Mouse (Mus musculus): Measurements from ENCODE around the gene Zfp362. TPM values are rescaled to one million over a fixed set of nuclear protein-coding genes. Genes with fewer than 3 reads are reported as not detected.
A peak's percentile ranks its signal among the peaks of the same experiment; 100 is the strongest.

The Zfp362 gene
- polyA plus RNA-seq, 1 experiment from 2014 or later, result 51.3 TPM

DNA sequence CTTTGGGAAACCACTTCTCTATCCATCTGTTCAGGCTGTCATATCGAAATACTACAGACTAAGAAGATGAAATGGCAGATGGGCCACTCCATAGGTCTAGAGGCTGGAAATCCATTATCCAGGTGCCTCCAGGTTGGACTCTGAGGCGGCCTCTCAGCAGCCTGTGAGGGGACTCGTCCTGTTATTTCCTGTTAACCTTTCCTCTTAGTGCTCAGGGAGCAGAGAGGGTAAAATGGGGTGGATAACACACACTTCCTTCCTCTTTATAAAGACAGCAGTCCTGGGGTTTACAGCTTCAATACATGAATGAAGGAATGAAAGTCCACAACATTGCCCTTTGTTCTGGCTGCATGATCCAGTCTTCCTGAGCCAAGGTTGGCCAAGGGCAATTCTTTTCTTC lies 18.3 kb upstream of the Zfp362 start:
- no peak for ATAC-seq (ENCODE audit: low FRiP score, low read depth)
- H3K27ac ChIP-seq, result no peak overlapping the region
- 61% methylated on average over 3 of the region's 3 CpGs for WGBS
- no peaks in the 10 kb centered on the region for H3K36me3 ChIP-seq
- H3K9me3 ChIP-seq, result no peaks in the 10 kb centered on the region
- no peaks in the 10 kb centered on the region for H3K4me1 ChIP-seq
- no peak overlapping the region for H3K9ac ChIP-seq
- H3K27me3 ChIP-seq (replicated peaks), result no peaks in the 10 kb centered on the region
- no peak overlapping the region for H3K4me3 ChIP-seq
- no peak overlapping the region for H3K4me2 ChIP-seq (replicated peaks)

- Histone ChIP-seq H3K4me3 (no peak overlapping the region), H3K9me3 (no peaks in the 10 kb centered on the region), H3K27me3 (replicated peaks) (no peaks in the 10 kb centered on the region), H3K36me3 (no peaks in the 10 kb centered on the region), H3K4me1 (peaks cover 7% of the 10 kb centered on the region; the same call in 1 of the 2 replicates), H3K9ac (no peak overlapping the region), H3K4me2 (replicated peaks) (no peak overlapping the region), H3K27ac (no peak overlapping the region)
- 66% methylated on average over 12 of the region's 12 CpGs for WGBS
- ATAC-seq (ENCODE audit: low FRiP score, low read depth), result no peak
Measured at GRCm38 (mm10) chr4:128820568-128820967, 14.7 kb upstream of the Zfp362 start.

- Histone ChIP-seq H3K4me3 (no peak overlapping the region), H3K27me3 (replicated peaks) (no peaks in the 10 kb centered on the region), H3K9ac (no peak overlapping the region), H3K4me2 (replicated peaks) (no peak overlapping the region), H3K9me3 (no peaks in the 10 kb centered on the region), H3K36me3 (no peaks in the 10 kb centered on the region), H3K4me1 (peaks cover 9% of the 10 kb centered on the region), H3K27ac (no peak overlapping the region)
- no peak for ATAC-seq (ENCODE audit: low FRiP score, low read depth)
- 55% methylated on average over 7 of the region's 7 CpGs for WGBS
Measured at GRCm38 (mm10) chr4:128817011-128817410, 11.2 kb upstream of the Zfp362 start.

DNA sequence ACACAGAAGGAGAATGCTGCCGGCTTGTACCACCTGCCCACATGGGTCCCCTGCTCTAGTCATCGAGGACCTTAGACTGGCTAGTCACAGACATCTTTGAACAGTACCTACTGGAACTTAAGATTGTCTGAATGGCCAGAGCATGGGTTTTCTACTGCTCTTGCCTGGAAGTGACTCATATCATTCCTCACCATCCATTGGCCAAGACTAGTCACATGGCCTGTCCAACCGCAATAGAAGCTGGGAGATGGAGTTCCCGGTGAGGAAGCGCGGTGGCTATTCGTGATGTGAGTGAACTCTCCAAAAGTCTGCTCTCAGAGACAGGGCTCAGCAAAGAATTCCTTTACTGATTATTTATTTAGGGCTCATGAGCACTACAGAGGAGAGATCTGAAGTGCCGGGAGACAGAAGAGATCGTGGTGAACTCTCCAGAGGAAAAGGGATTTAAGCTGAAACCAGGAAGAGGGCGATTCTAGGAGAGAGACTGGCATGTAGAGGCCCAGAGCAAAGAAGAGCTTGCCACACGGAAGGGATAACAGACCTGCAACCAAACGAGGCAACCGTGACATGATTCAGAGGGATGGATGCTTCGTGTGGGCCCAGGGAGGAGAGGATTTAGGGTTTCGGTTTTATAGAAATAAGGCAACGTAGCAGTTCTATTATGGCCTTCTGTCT lies 5.7 kb upstream of the Zfp362 start:
- Histone ChIP-seq H3K27ac (no peak overlapping the region), H3K36me3 (no peaks in the 10 kb centered on the region), H3K4me1 (peaks cover 19% of the 10 kb centered on the region), H3K4me3 (peak overlapping the region; percentile 39), H3K9ac (peak overlapping the region; percentile 64), H3K9me3 (no peaks in the 10 kb centered on the region), H3K4me2 (replicated peaks) (peak overlapping the region; percentile 68), H3K27me3 (replicated peaks) (no peaks in the 10 kb centered on the region)
- WGBS, result 18% methylated on average over 16 of the region's 16 CpGs
- peak; percentile 85 for ATAC-seq (ENCODE audit: low FRiP score, low read depth)

DNA sequence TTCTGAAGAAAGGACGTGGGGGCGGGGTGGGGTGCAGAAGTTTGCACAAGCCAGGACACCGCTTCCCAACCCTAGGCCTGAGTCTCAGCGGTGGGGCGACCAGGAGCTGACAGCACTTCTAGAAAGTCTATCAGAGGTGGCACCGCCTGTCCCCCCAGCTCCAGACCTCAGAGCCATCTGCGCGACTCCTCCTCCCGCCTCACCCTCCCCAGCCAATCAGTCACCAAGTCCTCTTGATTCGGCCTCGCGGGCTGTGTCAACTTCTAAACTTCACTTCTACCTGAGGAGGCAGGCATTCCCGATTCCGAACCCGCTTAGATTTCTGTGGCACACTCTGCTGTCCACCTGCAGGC lies 958 bp upstream of the Zfp362 start:
- Histone ChIP-seq H3K9ac (peak overlapping the region; percentile 98), H3K4me1 (peaks cover 43% of the 10 kb centered on the region), H3K27me3 (replicated peaks) (no peaks in the 10 kb centered on the region), H3K27ac (peak overlapping the region; percentile 97), H3K4me3 (peak overlapping the region; percentile 93), H3K4me2 (replicated peaks) (peak overlapping the region; percentile 92), H3K36me3 (no peaks in the 10 kb centered on the region), H3K9me3 (no peaks in the 10 kb centered on the region)
- under 1% methylated on average over 15 of the region's 15 CpGs for WGBS
- ATAC-seq (ENCODE audit: low FRiP score, low read depth), result peak; percentile 57

GRCm38 (mm10) chr4:128805150-128806042 lies 449 bp downstream of the Zfp362 start:
- Histone ChIP-seq H3K4me3 (peak overlapping the region; percentile 93), H3K36me3 (no peaks in the 10 kb centered on the region), H3K27ac (peak overlapping the region; percentile 97), H3K4me1 (peaks cover 43% of the 10 kb centered on the region), H3K9ac (peak overlapping the region; percentile 98), H3K27me3 (replicated peaks) (no peaks in the 10 kb centered on the region), H3K4me2 (replicated peaks) (peak overlapping the region; percentile 92), H3K9me3 (no peaks in the 10 kb centered on the region)
- under 1% methylated on average over 73 of the region's 74 CpGs for WGBS
- ATAC-seq (ENCODE audit: low FRiP score, low read depth), result no peak

DNA sequence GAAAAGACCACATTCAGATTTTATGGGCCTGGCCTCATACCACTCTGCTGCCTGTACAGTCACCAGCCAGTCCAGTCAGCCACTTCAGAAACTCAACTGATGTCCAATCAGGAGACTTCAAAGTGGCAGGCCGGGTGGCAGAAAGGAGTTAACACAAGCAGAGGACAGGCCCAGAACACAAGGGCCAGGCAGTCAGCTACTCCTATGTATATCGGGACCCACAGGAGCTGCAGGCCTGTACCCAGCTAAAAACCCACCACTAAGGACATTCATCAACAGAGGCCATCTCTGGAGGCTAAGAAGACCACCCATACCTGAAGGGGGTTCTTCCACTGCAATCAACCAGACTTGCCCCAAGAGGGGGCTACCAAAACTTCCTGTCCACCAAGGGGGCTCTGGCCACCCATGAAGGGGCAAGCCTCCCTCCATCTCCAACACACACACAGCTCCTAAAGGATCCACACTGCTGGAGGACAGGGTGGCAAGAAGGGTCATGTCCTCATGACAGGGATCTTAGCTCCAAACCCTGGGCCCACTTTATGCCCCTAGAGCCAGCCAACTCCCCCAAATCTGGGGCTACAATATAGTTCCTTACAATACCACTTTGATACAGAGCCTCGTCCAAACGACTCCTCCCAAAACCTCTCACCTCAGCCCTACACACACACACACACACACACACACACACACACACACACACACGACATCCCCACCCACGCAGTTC lies 1.3 kb downstream of the Zfp362 start:
- no peaks in the 10 kb centered on the region for H3K27me3 ChIP-seq (replicated peaks)
- peak overlapping the region; percentile 98 for H3K9ac ChIP-seq
- no peaks in the 10 kb centered on the region for H3K36me3 ChIP-seq
- peak overlapping the region; percentile 93 for H3K4me3 ChIP-seq
- WGBS, result 2% methylated on average over 6 of the region's 6 CpGs
- no peak for ATAC-seq (ENCODE audit: low FRiP score, low read depth)
- H3K9me3 ChIP-seq, result no peaks in the 10 kb centered on the region
- no peak overlapping the region for H3K27ac ChIP-seq
- peak overlapping the region; percentile 92 for H3K4me2 ChIP-seq (replicated peaks)
- H3K4me1 ChIP-seq, result peaks cover 49% of the 10 kb centered on the region

- 62% methylated on average over 5 of the region's 5 CpGs for WGBS
- H3K4me3 ChIP-seq, result 0 out of 2 replicates have a peak overlapping the region, but pooled peaks have one; percentile 5
- H3K36me3 ChIP-seq, result no peaks in the 10 kb centered on the region
- H3K27me3 ChIP-seq (replicated peaks), result no peaks in the 10 kb centered on the region
- no peaks in the 10 kb centered on the region for H3K9me3 ChIP-seq
- H3K4me2 ChIP-seq (replicated peaks), result peak overlapping the region; percentile 92
- peak overlapping the region; percentile 98 for H3K9ac ChIP-seq
- no peak for ATAC-seq (ENCODE audit: low FRiP score, low read depth)
- H3K27ac ChIP-seq, result no peak overlapping the region
- H3K4me1 ChIP-seq, result peaks cover 59% of the 10 kb centered on the region
Measured at GRCm38 (mm10) chr4:128803569-128803968, 2.3 kb downstream of the Zfp362 start.

DNA sequence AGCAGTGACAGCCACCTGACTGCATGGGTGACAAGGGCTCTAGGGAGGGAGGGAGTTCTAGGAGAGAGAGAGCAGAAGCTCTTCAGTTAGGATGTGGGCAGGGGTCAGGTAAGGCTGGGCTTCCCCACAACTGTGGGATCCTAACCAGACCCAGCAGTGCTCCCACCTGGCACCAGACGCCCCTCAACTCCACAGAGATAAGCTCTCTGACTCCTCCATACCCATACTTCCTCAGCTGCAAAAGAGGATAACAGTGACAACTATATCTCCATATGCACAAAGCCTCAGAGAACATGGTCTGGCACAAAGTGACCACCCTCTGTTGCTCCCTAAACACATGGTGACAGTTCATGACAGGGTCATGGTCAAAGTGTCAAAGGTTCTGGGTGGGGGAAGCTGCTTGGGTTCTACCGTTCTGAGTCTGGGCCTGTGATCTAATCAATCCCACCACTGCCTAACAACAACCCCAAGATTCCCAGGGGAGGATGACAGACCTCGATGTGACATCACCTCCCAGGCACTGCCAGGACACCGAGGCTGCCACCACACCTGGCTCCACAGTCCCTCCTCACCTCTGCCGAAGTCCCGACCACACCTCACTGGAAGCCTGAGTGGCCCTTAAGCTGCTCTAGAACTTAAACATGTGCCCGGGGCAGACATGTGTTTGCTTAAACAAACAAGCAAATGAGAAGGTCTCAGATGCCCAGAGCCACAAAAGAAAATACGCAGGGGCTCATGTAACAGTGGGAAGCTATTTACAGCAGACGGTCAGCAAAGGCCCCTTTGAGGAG lies 4.0 kb downstream of the Zfp362 start:
- H3K27ac ChIP-seq, result no peak overlapping the region
- no peak for ATAC-seq (ENCODE audit: low FRiP score, low read depth)
- 66% methylated on average over 9 of the region's 9 CpGs for WGBS
- 0 out of 2 replicates have a peak overlapping the region, but pooled peaks have one; percentile 13 for H3K9ac ChIP-seq
- H3K4me1 ChIP-seq, result peaks cover 68% of the 10 kb centered on the region
- 0 out of 2 replicates have a peak overlapping the region, but pooled peaks have one; percentile 7 for H3K4me2 ChIP-seq (replicated peaks)
- no peaks in the 10 kb centered on the region for H3K9me3 ChIP-seq
- no peaks in the 10 kb centered on the region for H3K27me3 ChIP-seq (replicated peaks)
- H3K4me3 ChIP-seq, result no peak overlapping the region
- no peaks in the 10 kb centered on the region for H3K36me3 ChIP-seq

DNA sequence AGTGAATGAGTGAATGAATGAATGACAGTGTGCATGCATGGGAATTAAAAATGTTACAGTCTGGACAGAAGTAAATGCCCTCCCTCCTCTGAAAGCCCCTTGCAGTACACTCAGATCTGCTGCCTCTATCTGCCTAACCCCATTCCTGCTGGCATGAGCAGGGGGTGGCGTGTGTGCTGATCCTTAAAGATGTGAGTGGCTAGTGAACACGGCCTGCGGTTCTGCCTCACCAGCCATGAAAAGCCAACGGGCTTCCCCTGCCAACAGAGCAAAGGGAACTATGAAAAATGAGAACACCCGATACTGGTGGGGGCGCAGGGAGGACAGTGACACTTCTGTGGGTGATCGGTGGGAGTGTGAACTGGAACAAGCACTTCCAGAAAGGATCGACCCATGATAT lies 9.1 kb downstream of the Zfp362 start:
- Histone ChIP-seq H3K4me2 (replicated peaks) (no peak overlapping the region), H3K36me3 (peaks cover 14% of the 10 kb centered on the region; the same call in 1 of the 2 replicates), H3K9ac (no peak overlapping the region), H3K9me3 (no peaks in the 10 kb centered on the region), H3K4me1 (peaks cover 54% of the 10 kb centered on the region), H3K27ac (no peak overlapping the region), H3K4me3 (no peak overlapping the region), H3K27me3 (replicated peaks) (no peaks in the 10 kb centered on the region)
- no peak for ATAC-seq (ENCODE audit: low FRiP score, low read depth)
- WGBS, result 74% methylated on average over 8 of the region's 8 CpGs

DNA sequence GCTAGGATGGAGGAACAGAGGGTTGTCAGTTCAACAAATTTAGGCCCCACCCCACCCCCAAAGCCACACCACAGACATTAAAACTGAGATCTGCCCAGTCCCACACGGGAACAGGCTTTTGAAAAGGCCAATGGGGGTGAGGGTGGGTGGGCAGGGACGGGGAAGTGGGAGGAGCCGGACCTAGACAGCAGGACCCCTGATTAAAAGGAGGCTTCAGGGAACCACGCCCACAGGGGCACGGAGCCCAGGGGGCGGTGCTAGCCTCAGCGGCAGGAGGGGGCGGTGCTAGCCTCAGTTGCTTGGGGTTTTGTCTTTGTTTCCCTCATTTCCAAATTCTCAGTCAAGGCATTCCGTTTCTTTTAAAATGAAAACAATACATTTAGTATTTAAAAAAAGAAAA lies 10.2 kb downstream of the Zfp362 start:
- Histone ChIP-seq H3K27me3 (replicated peaks) (no peaks in the 10 kb centered on the region), H3K36me3 (peaks cover 14% of the 10 kb centered on the region; the same call in 1 of the 2 replicates), H3K27ac (no peak overlapping the region), H3K9me3 (no peaks in the 10 kb centered on the region), H3K9ac (no peak overlapping the region), H3K4me1 (peaks cover 50% of the 10 kb centered on the region), H3K4me3 (no peak overlapping the region), H3K4me2 (replicated peaks) (peak overlapping the region; percentile 1; the same call in 1 of the 2 replicates)
- ATAC-seq (ENCODE audit: low FRiP score, low read depth), result peak; percentile 23
- 3% methylated on average over 9 of the region's 9 CpGs for WGBS

All from neural tube, embryonic 12.5 days (tissue).